Mouse (Mus musculus): ENCODE results near the gene Otulinl.

The Otulinl gene

GRCm38 (mm10) chr15:27617227-27617626 lies 64.2 kb downstream of the Otulinl start:
- DNase-seq (ENCODE audit: low read depth, low spot score): no peak

- no peak for DNase-seq (ENCODE audit: low read depth, low spot score)
Measured at GRCm38 (mm10) chr15:27616159-27616558, 65.2 kb downstream of the Otulinl start.

DNA sequence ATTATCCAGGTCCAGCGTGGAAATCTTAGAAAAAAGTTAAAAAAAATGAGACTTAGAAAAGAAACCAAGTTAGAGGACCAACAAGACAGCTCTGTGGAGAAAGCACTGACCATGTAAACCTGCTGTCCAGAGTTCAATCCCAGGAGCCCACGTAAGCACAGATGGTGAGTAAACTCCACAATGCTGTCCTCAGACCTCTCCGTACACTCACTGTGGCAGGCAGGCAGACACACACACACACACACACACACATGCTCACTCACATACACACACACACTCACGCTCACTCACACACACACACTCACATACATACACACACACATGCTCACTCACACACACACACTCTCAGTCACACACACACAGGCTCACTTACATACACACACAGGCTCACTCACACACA lies 68.1 kb downstream of the Otulinl start:
- DNase-seq (ENCODE audit: low read depth, low spot score): no peak

- DNase-seq (ENCODE audit: low read depth, low spot score): peak; percentile 82
Measured at GRCm38 (mm10) chr15:27612533-27613221, 68.7 kb downstream of the Otulinl start.

GRCm38 (mm10) chr15:27609554-27609953 lies 71.8 kb downstream of the Otulinl start:
- no peak for DNase-seq (ENCODE audit: low read depth, low spot score)

- DNase-seq (ENCODE audit: low read depth, low spot score): no peak
Measured at GRCm38 (mm10) chr15:27605252-27605651, 76.1 kb downstream of the Otulinl start.
